Mouse (Mus musculus): Measurements from ENCODE around the gene Klc4.

The Klc4 gene

DNA sequence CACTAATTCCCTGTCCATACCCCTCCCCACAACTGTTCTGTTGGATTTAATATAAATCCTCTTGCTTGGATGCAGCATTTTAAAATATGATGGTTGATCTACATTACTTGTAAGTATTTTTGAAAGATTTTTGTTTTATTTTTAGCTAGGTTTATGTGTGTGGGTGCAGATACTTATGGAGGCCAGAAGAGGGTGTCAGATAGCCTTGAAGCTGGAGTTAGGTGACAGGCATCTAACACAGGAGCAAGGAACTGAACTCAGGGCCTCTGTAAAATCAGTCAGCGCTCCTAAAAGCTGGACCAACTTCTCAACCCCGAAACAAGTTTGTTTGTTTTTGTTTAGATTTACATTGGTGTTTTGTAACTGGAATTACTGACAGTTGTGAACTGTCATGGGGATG, 45.3 kb downstream of the Klc4 start:
- in situ Hi-C loops (cut with MboI; ENCODE audit: low pct_unique_long_range_greater_than_20kb in 1 of 2, low sequenced_read_pairs in 2 of 2, unreplicated experiment in 1 of 2) = no loop called here

DNA sequence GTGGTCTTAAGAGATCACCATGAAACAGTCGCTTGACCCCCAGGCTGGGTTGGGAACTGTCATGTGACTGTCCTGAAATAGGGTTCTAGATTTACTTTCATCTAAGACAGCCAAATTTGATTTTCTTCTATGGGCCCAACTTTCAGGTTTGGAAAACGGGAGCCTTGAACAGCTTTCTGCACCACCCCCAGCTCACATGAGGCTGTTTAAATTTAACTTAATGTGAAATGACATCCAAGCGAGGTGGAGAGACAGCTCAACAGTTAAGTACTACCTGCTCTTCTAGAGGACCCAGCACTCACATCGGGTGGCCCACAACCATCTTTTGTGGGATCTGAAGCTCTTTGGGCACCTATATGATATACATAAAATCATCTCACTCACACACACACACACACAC, 46.9 kb downstream of the Klc4 start:
- in situ Hi-C loops (cut with MboI; ENCODE audit: low pct_unique_long_range_greater_than_20kb in 1 of 2, low sequenced_read_pairs in 2 of 2, unreplicated experiment in 1 of 2) = no loop called here

DNA sequence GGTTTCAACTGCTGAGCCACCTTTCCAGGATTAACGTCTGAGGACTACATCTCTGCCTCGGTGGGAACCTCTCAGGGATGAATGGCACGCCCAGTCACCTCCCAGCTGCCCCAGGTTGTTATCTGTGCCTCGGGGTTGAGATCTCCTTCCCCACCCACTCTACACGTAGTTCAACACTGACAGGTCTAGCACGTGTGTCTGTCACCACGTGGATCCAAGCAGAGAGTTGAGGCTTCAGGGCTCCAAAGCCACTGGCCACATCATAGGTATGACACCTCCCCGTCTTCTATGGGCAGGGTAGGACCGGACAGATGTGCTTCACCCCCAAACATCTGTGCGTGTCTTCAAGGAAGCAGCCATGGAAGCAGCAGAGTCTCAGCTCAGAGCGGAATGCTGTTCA, 47.9 kb downstream of the Klc4 start:
- in situ Hi-C loops (cut with MboI; ENCODE audit: low pct_unique_long_range_greater_than_20kb in 1 of 2, low sequenced_read_pairs in 2 of 2, unreplicated experiment in 1 of 2) = no loop called here

DNA sequence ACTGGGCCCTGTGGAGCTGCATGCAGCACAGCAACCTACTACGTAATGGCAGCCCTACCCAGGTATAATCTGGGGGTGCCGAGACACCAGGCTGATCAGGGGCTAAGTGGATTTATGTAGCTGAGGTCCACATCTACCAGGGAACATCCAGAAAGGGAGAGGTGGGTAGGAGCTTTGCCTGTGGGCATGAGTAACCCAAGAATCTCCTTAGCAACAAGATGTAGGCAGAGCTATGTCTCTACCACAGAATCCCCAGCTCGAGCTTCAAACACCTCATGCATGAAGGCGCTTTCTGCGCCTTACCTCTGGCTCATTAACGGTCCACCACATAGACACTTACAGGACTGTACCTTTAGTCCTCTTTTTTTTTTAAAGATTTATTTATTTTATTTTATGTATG, 50.5 kb downstream of the Klc4 start:
- in situ Hi-C loops (cut with MboI; ENCODE audit: low pct_unique_long_range_greater_than_20kb in 1 of 2, low sequenced_read_pairs in 2 of 2, unreplicated experiment in 1 of 2) = no loop called here

DNA sequence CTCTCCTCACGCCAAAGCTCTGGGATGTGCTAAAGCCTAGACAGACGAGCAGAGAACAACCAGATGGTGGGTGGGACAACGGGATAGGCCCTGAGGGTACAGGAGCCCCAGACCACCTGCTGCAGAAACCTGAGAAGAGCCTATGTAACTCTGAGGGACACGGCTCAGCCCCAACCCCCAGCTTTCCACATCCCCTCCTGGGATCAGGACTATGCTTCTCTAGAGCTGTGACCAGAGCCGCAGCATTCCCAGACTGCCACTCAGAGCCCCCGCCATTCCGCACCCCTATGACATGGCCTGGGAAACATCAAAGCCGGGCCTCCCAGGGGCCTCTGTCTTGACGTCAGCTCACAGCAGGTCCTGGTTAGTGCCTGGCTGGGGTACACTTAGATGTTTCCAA, 51.2 kb downstream of the Klc4 start:
- in situ Hi-C loops (cut with MboI; ENCODE audit: low pct_unique_long_range_greater_than_20kb in 1 of 2, low sequenced_read_pairs in 2 of 2, unreplicated experiment in 1 of 2) = no loop called here

DNA sequence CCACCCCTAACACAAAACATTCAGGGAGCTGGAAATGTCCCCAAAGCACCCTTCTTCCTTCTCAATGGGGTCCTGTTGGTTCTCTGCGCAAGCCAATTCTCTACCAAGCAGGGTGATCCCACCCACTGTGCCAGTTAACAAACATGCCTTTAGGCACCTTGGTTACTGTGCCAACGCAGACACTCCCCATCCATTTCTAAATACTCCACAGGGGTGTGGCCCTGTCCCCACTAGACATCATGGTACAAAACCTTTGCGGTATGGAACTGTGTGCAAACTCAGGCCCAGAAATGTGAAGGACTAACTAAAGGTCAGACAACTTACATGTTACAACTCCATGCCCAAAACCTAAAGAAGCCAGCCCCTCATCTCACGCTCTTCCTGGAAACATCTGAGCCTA, 52.7 kb downstream of the Klc4 start:
- in situ Hi-C loops (cut with MboI; ENCODE audit: low pct_unique_long_range_greater_than_20kb in 1 of 2, low sequenced_read_pairs in 2 of 2, unreplicated experiment in 1 of 2) = no loop called here

DNA sequence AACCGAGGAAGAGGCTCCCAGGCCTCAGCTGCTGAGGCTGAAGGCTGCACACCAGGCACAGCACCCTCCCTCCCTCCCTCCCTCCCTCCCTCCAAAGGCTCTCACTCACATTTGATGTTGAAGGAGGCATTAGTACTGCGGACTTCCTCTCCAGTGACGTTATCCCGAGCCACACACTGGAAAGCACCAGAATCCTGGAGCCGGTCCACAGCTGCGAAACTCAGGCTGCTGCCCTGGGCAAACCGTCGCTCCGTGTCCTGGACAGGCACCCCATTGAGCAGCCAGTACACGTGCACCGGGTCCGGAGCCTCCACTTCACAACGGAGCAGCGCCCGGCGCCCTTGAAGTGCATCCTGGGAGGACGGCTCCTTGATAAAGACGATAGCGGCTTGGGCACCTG, 54.4 kb downstream of the Klc4 start:
- in situ Hi-C loops (cut with MboI; ENCODE audit: low pct_unique_long_range_greater_than_20kb in 1 of 2, low sequenced_read_pairs in 2 of 2, unreplicated experiment in 1 of 2) = no loop called here

DNA sequence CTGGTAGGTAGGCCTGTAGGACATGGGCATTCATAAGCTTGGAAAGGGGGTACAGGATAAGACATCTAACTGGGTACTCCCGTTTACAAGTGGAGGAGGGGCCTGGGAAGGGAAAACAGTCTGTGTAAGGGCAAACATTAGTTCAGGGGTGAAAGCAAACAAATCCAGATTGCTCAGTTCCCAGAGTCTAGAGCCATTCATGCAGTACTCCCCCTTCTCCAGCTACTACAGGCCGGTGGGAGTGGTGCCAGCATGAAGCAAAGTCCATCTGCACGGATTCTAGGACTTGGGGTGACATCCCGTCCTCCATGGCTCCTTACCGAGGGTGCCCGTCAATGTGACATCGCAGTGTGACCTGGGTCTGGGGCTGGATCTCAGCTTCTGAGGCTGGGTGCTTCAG, 55.4 kb downstream of the Klc4 start:
- in situ Hi-C loops (cut with MboI; ENCODE audit: low pct_unique_long_range_greater_than_20kb in 1 of 2, low sequenced_read_pairs in 2 of 2, unreplicated experiment in 1 of 2) = no loop called here

DNA sequence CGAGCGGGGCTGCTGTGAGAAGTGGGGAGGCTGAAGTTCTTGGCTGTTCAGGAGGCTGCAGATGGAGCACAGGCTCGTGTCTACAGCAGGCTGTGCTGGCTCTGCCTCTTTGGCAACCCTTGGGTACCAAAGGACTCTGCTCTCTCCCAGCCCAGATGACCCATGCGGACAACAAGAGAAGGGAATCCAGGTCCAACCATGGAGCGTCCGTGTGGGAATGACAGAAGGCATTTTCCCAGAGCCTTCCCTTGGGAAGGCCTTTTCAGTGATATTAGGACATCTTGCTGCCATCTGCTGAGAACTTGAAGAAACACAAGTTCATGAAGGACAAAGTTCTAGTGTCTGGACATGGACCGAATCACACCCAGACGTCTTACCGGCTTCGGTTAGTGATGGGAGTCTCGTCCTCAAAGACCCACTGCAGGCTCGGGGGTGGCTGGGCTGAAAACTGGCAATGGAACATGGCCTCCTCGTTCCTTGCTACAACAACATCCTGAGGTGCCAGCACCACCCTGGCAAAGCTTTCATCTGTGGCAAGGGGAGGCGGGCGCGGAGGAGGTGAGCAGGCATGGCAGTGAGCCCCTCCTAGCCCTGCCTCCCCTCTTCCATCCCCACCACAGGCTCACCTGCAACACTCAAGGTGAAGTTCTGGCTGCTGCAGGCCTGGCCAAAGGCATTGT, 56.0 kb downstream of the Klc4 start:
- in situ Hi-C loops (cut with MboI; ENCODE audit: low pct_unique_long_range_greater_than_20kb in 1 of 2, low sequenced_read_pairs in 2 of 2, unreplicated experiment in 1 of 2) = no loop called here

DNA sequence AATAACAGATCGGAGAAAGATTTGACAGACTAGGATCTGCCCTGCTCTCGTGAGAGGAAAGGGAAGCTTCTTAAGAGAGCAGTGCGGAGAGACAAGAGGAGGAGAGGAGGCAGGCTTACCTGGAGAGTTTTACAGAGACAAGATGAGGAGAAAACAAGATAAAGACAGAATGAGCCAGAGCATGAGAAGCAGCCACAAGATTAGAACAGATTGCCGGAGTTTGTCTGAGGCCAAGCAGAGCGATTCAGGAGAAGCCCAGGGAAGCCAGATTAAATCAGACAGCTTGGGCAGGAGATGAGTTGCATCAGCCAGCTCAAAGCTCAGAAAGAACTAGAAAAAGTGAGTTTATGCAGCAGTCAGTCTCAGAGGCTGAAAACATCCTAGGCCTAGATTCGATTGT, 56.9 kb downstream of the Klc4 start:
- in situ Hi-C loops (cut with MboI; ENCODE audit: low pct_unique_long_range_greater_than_20kb in 1 of 2, low sequenced_read_pairs in 2 of 2, unreplicated experiment in 1 of 2) = no loop called here

DNA sequence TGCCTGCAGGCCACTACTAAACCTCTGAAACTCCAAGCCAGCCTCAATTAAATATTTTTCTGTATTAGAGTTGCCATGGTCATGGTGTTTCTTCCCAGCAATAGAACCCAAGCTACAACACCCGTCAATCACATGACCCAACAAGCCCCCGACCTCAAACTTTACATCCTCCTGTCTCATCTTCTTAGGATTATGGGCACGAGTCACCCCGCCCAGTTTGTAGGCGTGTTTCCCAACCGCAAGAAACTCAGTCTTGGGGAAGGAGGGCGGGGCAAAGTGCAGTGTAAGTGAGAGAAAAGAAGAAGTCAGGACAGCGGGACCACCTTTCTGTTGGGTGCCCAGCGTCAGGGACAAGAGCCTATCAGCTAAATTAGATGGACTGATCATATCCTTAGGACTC, 57.6 kb downstream of the Klc4 start:
- in situ Hi-C loops (cut with MboI; ENCODE audit: low pct_unique_long_range_greater_than_20kb in 1 of 2, low sequenced_read_pairs in 2 of 2, unreplicated experiment in 1 of 2) = no loop called here

DNA sequence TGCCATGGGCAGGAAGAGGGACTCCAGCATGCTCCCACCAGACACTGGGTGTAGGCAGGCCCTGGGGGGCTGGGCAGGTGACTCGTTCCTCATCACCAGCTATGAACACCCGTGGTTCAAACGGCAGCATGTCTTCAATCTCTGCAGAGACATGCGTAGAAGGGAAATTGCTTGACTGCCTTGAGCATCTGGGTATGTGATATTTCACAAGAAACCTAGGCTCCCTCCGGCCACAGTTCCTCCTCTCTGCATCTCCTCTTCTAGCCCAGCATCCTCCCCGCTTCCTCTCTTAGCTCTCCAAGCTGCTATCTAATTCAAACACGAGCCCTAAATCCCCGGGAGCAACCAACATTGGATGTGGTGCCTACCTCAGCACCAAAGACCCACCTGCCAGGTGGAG, 59.5 kb downstream of the Klc4 start:
- in situ Hi-C loops (cut with MboI; ENCODE audit: low pct_unique_long_range_greater_than_20kb in 1 of 2, low sequenced_read_pairs in 2 of 2, unreplicated experiment in 1 of 2) = no loop called here

Measured in mouse embryonic stem cell (cell line).